Mouse (Mus musculus): ENCODE data around the gene Pkp4.
A peak's percentile ranks its signal among the peaks of the same experiment; 100 is the strongest.
"Not testable (repeated sequence)": the region's sequence is repeated elsewhere in the genome, so short reads cannot be mapped to it uniquely, and the experiment has no call there.

Gene Pkp4

DNA sequence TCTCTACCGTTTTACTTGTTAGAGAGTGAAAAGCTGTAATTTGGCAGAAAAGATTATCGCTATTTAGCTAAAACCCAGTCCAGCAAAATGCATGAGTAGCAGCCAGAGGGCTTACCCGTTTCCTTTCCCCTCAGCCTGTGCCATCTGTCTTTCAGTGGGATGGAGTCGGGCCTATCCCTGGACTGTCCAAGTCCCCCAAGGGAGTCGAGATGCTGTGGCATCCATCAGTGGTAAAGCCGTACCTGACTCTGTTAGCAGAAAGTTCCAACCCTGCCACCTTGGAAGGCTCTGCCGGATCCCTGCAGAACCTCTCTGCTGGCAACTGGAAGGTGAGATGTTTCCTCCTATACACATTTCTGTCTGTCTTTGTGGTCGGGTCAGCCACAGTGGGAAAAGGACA lies 178.3 kb downstream of the Pkp4 start:
- no peak for DNase-seq (ENCODE audit: low read depth, low spot score)

DNA sequence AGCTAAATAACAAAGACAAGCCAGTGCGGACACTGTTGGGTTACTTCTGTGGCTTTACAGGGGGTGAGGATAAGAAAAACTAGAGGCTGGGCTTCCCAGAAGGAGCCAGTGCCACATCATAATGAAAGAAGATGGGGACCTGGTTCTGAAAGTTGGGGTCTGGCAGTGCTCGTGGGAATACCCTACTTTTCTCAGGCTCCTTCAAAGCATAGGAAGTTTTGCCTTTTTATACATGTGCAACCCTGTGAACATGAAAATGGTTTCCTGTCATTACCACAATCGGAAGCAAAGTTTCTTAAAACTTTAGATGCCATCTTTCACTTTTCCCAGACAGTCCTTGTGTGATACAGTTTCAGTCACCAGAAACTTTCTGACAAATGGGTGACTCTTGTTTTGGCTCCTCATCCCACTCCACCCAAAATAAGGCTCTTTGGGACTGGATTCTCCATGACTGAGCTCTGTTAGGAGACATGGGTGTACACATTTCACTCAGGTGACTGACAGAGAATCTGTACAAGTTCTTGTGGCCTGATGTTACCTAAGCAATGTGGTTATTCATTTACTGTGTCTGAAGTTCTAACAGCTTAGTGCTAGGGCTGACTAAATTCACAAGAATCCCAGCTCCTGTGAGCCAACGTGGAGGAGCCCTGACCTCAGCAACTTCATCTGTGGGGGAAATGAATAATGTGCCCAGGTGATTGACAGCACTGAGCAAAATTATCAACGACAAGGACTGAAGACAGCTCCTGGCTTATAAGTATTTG lies 179.3 kb downstream of the Pkp4 start:
- no peak for DNase-seq (ENCODE audit: low read depth, low spot score)

DNA sequence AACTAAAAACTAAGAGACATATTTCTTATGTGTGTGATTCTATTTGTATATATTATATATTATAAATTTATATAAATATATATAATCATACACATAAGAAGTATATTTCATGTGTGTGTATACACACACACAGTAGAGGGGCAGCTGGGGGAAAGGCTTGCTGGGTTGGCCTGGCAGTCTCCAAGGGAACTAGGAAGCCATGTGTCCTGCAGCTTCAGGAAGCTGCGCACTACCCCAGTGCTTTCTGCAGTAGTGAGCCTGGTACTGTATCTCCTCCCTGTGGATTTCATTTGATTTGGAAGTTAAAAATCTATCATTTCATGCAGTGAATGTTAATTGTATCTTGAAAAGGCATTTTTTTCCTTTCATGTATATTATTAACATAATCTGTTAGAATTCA lies 180.2 kb downstream of the Pkp4 start:
- DNase-seq (ENCODE audit: low read depth, low spot score): no peak

DNA sequence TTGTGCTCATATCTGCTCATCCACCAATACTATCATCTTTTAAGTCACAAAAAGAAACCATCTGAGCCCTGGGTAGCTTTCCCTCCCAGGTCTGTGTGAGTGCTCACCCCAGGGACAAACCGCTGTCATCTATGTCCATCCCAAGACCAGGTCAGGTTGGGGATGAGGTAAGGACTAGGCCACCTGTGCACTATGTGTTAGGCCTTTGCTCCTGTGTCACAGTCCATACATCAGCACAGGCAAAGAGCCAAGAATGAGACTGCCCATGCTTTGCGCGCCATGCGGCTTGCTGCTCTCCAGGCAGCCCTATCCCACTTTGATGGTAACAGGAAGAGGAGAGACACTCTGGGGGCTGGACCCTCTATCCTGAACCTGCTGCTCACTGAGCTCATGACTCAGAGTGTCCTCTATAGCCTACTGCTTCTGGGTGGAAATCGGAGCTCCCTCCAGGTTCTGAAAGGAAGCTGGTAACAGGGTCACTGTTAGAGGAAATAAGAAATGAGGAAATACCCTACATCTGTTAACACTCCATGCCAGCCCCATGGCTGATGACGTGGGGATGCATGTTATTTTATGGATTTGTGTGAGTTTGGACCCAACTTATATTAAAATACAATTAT lies 182.1 kb downstream of the Pkp4 start:
- DNase-seq (ENCODE audit: low read depth, low spot score): no peak

DNA sequence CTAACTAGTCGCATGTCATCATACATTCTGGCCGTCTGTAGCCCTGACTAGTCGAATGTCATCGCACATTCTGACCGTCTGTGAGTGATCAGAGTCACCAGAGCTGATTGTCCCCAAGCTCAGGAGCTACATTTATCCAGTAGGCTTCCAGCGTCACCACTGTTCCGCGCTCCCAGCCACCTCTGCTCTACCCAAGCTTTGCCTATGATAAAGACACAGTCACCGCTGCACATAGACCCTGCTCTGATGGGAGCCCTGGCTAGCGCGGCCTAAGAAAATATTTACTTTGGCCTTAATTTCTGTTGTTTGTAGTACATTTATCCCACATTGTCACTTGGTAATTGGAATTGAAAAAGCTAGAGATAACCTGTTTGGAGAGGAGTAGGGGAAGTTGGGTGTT lies 183.2 kb downstream of the Pkp4 start:
- no peak for DNase-seq (ENCODE audit: low read depth, low spot score)

DNA sequence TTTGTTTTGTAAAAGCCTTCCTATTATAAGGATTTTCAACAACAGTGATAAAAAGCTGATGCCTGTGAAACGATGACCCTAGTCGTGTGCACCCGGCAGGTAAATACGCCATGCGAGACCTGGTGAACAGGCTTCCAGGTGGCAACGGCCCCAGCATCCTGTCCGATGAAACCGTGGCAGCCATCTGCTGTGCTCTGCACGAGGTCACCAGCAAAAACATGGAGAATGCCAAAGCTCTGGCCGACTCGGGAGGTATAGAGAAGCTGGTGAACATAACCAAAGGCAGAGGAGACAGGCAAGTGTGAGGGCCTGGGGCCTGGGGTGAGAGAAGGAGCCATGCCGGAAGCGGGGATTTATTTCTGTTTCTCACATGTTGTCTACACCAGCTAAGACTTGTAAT lies 184.0 kb downstream of the Pkp4 start:
- DNase-seq (ENCODE audit: low read depth, low spot score): no peak

DNA sequence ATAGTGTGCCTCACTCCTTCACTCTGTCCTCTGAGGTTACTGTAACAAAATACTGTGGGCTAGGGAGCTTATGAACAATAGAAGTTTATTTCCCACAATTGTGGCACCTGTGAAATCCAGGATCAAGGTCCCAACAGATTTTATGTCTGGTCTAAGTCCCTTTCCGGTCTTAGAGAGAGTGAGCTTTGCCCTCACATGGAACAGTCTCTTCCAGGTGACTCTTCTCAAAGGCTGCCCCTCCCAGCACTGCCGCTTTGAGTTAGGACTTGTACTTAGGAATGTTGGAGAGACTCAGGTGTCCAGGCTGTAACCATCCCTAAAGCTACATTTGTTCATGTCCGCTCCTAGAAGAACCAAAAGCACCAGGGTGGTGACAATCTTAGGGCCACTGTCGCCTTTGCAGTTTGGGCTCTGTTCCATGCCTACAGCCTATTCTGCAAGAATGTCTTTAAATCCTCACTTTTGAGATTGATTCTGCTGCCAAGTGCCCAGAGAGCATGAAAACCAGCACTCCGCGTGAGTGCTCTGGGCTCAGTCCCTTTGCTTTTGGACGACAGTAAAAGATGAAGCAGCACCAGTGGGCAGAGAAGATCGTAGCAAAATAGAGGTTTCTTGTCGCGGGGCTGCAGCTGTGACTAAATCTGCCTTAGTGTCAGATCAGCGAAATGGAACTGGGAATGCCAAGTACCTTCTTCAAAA lies 184.6 kb downstream of the Pkp4 start:
- DNase-seq (ENCODE audit: low read depth, low spot score): no peak

DNA sequence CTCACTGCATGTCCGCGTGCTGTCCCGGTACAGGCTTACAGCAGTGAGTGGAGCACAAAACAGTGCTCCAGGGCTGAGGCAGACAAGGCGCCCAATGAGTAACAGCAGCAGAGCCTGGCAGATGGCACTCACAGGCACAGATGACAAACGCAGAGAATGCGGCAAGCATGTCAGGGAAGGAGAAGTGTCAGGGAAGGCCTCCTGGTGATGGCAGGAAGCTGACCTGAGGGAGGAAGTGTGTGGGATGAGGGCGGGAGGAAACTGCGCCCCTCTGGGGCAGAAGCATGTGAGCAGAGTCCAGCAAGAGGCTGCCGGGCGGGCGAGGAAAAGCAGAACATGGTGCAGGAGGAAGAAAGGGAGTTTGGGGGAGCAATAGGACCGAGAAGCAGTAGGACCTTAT lies 185.8 kb downstream of the Pkp4 start:
- DNase-seq (ENCODE audit: low read depth, low spot score): no peak

DNA sequence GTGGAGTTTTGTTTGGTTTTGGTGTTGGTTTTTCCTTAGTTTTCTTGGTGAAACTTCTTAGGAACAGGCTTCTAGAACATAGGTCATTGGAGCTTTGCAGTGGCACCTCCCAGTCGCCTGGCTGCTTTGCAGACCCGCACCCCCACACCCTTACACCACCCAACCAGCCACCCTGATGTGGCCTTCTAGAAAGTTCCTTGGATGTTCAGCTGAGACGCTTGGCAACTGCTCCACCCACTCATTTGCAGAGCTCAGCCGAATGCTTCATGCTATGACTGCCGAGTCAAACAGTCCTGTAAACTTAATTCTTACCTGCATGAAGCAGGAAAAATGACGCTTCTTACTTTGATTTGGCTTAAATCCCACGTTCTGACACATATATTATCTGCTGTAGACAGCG lies 187.9 kb downstream of the Pkp4 start:
- DNase-seq (ENCODE audit: low read depth, low spot score): no peak

DNA sequence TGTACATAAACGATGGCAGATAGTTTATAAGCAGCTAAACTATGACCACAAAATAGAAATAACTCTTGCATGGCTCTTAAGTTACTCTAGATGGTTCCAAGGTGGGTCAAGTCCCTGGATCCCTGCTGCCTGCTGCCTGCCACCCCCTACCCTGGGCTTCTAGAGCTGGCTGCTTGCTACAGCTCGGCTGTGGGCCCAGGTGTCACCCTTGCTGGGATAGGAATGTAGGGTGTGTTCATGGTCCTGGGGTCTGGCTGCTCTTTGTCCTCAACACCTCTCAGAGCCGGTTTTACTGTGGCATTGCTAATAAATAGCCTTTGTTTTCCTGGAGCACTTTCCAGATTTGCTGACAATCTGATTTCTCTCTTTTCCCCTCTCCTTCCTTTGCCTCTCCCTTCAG lies 189.4 kb downstream of the Pkp4 start:
- DNase-seq (ENCODE audit: low read depth, low spot score): no peak

DNA sequence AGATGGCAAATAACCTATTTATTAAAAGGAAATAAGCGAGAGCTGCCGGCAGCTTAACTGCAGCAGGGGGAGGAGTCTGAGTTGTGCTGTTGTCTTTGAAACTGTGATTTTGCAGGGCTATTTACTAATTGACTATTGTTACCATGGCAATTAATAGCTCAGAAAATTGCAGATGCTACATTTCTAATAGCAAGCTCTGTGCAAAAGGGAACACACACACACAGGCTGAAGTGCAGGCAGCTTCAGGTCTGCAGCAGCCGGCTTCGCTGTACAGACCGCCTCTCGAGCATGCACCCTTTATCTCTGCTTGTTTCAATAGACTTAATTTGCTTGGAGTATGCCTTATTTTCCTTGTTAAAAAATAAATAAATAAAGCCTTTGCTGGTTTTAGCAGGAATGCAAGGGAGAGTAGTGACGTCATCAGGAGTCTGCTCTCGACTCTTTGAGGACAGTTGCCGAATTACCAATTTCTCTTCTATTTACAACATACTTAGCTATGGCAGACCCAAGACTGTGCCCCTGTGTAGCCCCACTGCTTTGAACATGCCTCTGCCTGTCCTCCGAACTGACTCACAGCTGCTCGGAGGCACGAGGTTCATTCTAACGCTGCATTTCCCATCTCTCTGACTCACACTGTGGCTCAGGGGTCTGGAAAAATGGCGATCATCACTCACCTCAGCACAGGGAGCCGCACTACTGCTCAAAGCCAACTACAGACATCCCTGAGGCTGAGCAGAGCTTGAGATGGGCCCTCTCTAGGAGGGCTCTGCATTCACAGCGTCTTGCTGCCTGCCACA lies 190.9 kb downstream of the Pkp4 start:
- DNase-seq (ENCODE audit: low read depth, low spot score): no peak

DNA sequence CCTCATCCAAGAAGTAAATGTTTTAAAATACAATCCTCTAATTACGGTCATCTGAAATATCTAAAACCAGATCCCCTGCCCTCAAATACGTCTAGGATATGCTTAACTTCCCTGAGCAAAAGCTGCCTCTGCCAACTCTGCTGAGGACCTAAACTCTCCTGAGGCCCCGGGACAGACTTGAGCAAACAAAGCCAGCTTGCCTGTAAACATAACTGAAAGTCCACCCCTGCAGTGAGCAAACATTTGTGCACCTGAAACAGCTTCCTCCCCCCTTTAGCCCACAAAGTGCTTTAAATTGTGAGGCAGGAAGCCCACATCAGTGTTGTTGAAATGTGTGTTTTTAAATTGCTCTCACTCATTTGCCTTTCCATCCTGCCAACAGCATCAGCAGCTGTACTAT lies 193.2 kb downstream of the Pkp4 start:
- DNase-seq (ENCODE audit: low read depth, low spot score): peak; percentile 27

DNA sequence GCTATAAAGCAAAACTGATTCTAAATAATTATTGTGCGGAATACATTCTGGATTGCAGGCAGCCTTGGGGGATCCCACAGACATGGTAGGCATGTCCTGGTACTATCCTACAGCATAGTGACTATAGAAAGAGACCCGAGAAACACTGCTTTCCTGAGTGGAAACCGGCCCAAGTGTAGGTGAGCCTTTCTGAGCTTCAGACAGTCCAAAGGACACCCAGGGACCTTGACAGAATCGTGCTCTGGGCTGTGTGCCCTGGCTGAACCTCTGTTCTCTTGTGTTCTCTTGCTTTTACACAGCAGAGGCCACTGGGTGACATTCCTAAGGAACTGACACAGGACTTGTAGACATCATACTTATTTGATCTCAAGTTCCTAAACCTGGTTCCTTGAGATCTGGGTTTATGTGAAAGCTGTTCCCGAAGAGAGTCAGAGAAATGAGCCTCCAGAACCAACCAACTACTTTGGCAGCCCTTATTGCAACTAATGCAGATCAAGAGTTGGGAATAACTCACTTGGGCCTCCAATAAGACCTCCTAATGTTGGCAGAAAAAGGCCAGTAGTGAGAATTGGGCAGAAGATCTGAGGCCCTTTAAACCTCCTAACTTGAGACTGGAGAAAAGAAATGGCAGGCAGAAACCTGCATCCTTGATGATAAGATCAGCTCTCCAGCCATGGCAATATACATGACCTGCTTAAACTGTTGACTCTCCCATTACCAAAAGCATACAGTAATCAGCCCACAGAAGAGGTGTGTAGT lies 195.1 kb downstream of the Pkp4 start:
- no peak for DNase-seq (ENCODE audit: low read depth, low spot score)

DNA sequence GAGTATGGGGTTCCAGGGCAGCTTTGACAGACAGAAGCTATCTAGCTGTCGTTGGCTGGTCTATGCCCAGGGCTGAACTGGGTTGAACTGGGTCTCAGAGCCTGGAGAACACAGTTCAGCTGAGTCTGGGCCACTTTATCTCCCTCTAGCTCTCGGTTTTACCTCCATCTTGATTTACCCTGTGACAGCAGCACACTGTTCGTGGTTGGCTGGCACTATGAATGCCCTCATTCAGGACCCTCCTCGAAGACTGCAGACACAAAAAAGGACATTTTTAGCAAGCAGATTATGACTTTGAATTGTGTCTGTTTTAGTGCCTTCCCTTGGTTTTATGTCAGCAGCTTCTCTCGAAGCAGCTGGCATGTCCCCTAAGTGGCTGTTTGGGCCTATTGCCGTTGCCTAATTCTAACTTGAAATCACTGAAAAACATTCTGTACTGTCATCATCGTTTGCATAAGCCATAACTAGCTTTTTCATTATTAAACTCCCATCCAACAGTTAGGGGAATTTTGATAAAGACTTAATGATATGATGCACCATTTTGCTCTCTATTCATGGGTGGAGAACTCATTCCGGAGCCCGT lies 199.2 kb downstream of the Pkp4 start:
- no peak for DNase-seq (ENCODE audit: low read depth, low spot score)

DNA sequence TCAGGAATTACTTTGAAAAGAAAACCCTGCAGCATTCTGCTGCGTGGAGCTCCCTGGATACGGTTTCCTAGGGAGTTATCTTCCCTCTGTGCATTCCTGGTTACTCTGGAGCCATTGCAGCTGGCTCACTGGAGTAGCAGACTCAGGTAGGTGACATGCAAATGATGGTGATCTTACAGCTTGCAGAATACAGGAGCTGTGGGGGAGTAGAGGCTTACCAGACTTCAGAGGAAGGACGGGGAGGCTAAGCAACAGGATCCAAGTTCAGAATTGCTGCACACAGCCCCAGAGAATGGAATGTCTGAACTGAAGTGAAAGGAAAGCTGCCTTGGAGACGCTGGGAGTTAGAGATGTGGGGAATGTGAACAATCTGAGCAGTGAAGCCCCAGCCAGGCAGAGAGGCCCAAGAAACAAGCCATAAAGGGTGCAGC lies 200.7 kb downstream of the Pkp4 start:
- DNase-seq (ENCODE audit: low read depth, low spot score): peak; percentile 40

DNA sequence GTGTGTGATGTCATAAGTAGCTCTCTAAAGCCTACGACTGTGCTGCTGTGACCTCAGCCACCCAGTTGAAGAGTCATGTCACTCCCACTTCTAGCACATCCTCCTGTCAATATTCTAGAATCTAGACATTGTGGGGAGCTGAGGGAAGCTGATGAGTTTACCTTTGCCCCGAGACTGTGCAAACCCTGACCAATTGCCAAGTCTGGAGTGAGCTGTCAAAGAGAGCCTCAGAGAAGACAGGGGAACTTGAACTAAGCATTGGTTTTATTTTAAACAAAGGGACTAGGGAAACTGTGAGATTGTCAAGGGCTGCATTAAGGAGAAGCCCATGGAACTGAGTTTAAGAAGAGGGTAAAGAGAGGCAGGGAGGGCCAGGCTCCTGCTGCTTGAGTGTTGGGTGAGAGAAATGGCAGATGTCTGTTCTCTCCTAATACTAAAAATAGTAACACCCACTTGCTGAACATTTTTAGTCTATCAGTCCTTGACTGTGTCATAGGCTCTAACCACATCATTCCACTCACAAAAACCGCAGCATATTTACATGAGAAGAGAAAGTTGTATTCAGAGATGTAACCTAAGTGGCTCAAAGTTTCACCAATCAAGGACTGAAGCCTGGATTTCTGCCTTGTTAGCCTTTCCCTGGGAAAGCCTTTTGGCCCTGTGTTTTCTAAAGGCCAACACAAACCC lies 203.6 kb downstream of the Pkp4 start:
- no peak for DNase-seq (ENCODE audit: low read depth, low spot score)

DNA sequence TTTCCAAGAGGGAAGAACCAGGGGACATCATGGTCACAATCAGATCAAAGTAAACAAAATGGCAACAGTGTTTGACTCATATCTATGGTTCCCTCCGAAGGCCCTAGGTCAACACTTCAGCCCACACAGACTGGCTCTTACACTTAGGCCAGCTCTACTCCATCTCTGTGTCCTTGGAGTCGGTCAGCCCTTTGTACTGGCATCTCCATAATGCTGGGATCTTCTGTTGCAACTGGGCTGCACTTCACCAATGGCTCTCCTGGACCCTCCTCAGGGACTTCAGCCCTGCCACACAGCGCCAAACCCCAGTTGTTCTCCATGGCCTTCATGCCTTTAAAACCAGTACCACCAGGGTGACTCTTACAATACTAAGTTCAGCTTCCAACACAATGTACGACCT lies 206.5 kb downstream of the Pkp4 start:
- no peak for DNase-seq (ENCODE audit: low read depth, low spot score)

DNA sequence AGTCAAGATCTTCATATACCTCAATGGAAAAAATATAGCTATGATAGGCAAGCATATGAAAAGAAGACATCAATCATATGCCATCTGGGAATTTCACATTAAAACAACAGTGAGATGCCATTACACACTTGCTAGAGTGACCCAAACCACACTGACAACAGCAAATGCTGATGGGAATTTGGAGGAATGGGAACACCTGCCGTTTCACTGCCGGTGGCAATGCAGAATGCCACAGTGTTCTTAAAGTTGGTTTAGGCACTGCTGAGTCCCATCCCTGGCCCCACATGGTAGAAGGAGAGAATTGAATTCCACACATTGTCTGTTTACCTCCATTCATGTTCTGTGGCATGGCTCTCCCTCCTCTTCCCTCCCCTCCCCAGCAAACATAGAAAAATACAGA lies 212.5 kb downstream of the Pkp4 start:
- no peak for DNase-seq (ENCODE audit: low read depth, low spot score)

DNA sequence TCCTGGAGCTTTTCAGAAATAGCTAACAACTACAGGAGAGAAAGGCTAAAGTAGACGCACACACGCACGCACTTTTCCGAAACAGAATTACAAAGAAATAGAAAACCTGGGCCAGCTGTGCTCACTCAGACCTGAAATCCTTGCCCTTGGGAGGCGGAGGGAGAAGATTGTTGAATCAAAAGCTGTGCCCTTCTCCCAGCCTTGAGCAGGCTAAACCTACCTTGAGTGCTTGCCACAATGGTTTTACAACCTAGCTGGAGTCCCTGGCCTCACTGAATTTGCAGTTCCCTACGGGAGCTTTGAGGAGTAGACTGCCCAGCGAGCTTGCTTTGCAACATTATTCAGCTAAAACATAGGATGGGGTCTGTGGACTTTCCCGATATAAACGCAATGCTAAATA lies 217.4 kb downstream of the Pkp4 start:
- no peak for DNase-seq (ENCODE audit: low read depth, low spot score)

DNA sequence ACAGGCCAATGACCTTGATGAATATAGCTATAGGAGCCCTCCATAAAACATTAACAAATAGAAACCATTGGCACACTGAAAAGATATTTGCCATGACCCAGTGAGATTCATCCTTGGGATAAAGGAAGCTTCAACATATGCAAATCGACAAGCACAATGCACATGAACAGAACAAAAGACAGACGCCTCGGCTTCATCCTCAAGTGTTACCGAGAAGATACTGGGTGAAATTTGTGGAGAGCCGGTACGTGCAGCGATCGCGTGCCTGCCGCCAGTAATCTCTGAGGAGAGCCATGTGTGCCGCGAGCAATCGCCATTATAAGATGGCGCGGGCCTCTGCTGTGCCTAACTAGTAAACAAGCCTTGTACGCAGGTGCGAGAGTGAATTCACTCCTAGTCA lies 218.2 kb downstream of the Pkp4 start:
- DNase-seq (ENCODE audit: low read depth, low spot score): not testable (repeated sequence)

Data from mesoderm, embryonic 11.5 days (tissue).